Mouse (Mus musculus): ENCODE data around the gene Farsb.

Gene Farsb

GRCm38 (mm10) chr1:78488752-78489492 lies at the start of gene Farsb:
TSS of gene Farsb (minus strand) at chr1:78488897.
- TF ChIP-seq GATA4 (IDR thresholded peaks at IDR 0.05; ENCODE audit: insufficient replicate concordance, low read length) = peak; percentile 21; the same call in 1 of the 2 replicates

GRCm38 (mm10) chr1:78538396-78538795 lies 49.7 kb upstream of the Farsb start:
- TF ChIP-seq GATA4 (IDR thresholded peaks at IDR 0.05; ENCODE audit: insufficient replicate concordance, low read length) = no peak

GRCm38 (mm10) chr1:78537494-78538010 lies 48.9 kb upstream of the Farsb start:
- no peak for TF ChIP-seq GATA4 (IDR thresholded peaks at IDR 0.05; ENCODE audit: insufficient replicate concordance, low read length)

- TF ChIP-seq GATA4 (IDR thresholded peaks at IDR 0.05; ENCODE audit: insufficient replicate concordance, low read length) = no peak
These were observed 47.8 kb upstream of the Farsb start for GRCm38 (mm10) chr1:78536310-78537164.

GRCm38 (mm10) chr1:78534428-78535150 lies 45.9 kb upstream of the Farsb start:
- TF ChIP-seq GATA4 (IDR thresholded peaks at IDR 0.05; ENCODE audit: insufficient replicate concordance, low read length) = no peak

GRCm38 (mm10) chr1:78532184-78532800 lies 43.6 kb upstream of the Farsb start:
- TF ChIP-seq GATA4 (IDR thresholded peaks at IDR 0.05; ENCODE audit: insufficient replicate concordance, low read length) = no peak

- TF ChIP-seq GATA4 (IDR thresholded peaks at IDR 0.05; ENCODE audit: insufficient replicate concordance, low read length) = no peak
These were observed 42.0 kb upstream of the Farsb start for GRCm38 (mm10) chr1:78530500-78531215.

GRCm38 (mm10) chr1:78529011-78529410 lies 40.3 kb upstream of the Farsb start:
- no peak for TF ChIP-seq GATA4 (IDR thresholded peaks at IDR 0.05; ENCODE audit: insufficient replicate concordance, low read length)

- TF ChIP-seq GATA4 (IDR thresholded peaks at IDR 0.05; ENCODE audit: insufficient replicate concordance, low read length) = no peak
These were observed 39.7 kb upstream of the Farsb start for GRCm38 (mm10) chr1:78528356-78528755.

GRCm38 (mm10) chr1:78525189-78525886 lies 36.6 kb upstream of the Farsb start:
- no peak for TF ChIP-seq GATA4 (IDR thresholded peaks at IDR 0.05; ENCODE audit: insufficient replicate concordance, low read length)

GRCm38 (mm10) chr1:78518907-78519306 lies 30.2 kb upstream of the Farsb start:
- TF ChIP-seq GATA4 (IDR thresholded peaks at IDR 0.05; ENCODE audit: insufficient replicate concordance, low read length) = no peak

GRCm38 (mm10) chr1:78512756-78513155 lies 24.1 kb upstream of the Farsb start:
- TF ChIP-seq GATA4 (IDR thresholded peaks at IDR 0.05; ENCODE audit: insufficient replicate concordance, low read length) = no peak

- TF ChIP-seq GATA4 (IDR thresholded peaks at IDR 0.05; ENCODE audit: insufficient replicate concordance, low read length) = no peak
These were observed 23.0 kb upstream of the Farsb start, which contains the start of gene BC035947 for GRCm38 (mm10) chr1:78511621-78512160. TSS of gene BC035947 (minus strand) at chr1:78512158.

Data from liver, adult (tissue).